Mouse (Mus musculus) forebrain, postnatal 0 days (tissue): ENCODE results near the gene Zmym5. TPM values are rescaled to one million over a fixed set of nuclear protein-coding genes. Genes with fewer than 3 reads are reported as not detected.
A peak's percentile ranks its signal among the peaks of the same experiment; 100 is the strongest.
"Not testable (repeated sequence)": the region's sequence is repeated elsewhere in the genome, so short reads cannot be mapped to it uniquely, and the experiment has no call there.

Experiments
- ATAC-seq: fragments of 200-750 bp; cut with Nextera tagmentation; 2 replicates; pipeline ENCODE4 v1.8.0; 2017; ENCODE audit warnings: mild to moderate bottlenecking, moderate library complexity
- DNase-seq: peaks from one replicate; pipeline ENCODE4 v3.0.0-alpha.2; 2015
- H3K27ac ChIP-seq: fragments of 300-500 bp; sonication (generic); 2 replicates; pipeline ENCODE4 v1.5.1; 2014; ENCODE audit warnings: low read depth, mild to moderate bottlenecking, antibody characterized with exemption, low read length, moderate library complexity, mixed read lengths
- H3K27me3 ChIP-seq: fragments of 300-500 bp; sonication (generic); 2 replicates; pipeline ENCODE4 v1.6.1; 2014; ENCODE audit warnings: mild to moderate bottlenecking, low read length, mixed read lengths; ENCODE audit not compliant: insufficient read depth
- H3K36me3 ChIP-seq: fragments of 300-500 bp; sonication (generic); 2 replicates; pipeline ENCODE4 v1.6.1; 2014; ENCODE audit warnings: mild to moderate bottlenecking, moderate library complexity; ENCODE audit not compliant: insufficient read depth
- H3K4me1 ChIP-seq: fragments of 300-500 bp; sonication (generic); 2 replicates; pipeline ENCODE4 v1.6.1; 2014; ENCODE audit warnings: antibody characterized with exemption; ENCODE audit not compliant: insufficient read depth
- H3K4me2 ChIP-seq: fragments of 300-500 bp; sonication (generic); 2 replicates; pipeline ENCODE4 v1.6.1; 2014; ENCODE audit warnings: low read depth, mild to moderate bottlenecking, moderate library complexity
- H3K4me3 ChIP-seq: fragments of 300-500 bp; sonication (generic); 2 replicates; pipeline ENCODE4 v1.5.1; 2014; ENCODE audit warnings: low read depth, low read length, mixed read lengths
- H3K9ac ChIP-seq: fragments of 300-500 bp; sonication (generic); 2 replicates; pipeline ENCODE4 v1.6.1; 2014; ENCODE audit warnings: mild to moderate bottlenecking
- H3K9me3 ChIP-seq: fragments of 300-500 bp; sonication (generic); 2 replicates; pipeline ENCODE4 v1.6.1; 2016; ENCODE audit warnings: low read length
- CTCF ChIP-seq: sonication (generic); IDR thresholded peaks from 2 replicates; pipeline ENCODE4 v1.5.1; 2016; ENCODE audit warnings: antibody characterized with exemption, control low read depth, low read depth
- WGBS: fragments of 180-500 bp; shearing (Covaris S2); extraction: QIAGEN DNeasy Blood & Tissue Kit; methylation state at CpG from one replicate; pipeline ENCODE4 v1.1.7; 2014; 5-methylcytosine and 5-hydroxymethylcytosine counted together
- polyA plus RNA-seq: library from polyadenylated mRNA; unstranded; fragments of >200 nt; fragmentation: Nextera tagmentation; extraction: Ambion mirVana; gene quantifications from 2 replicates; pipeline ENCODE4 v1.2.1, GENCODE M21; 2015
- total RNA-seq: library from RNA; depleted of rRNA; stranded (reverse); fragments of >200 nt; gene quantifications from 2 replicates; pipeline ENCODE4 v1.2.3, GENCODE M21; 2014

The Zmym5 gene
- total and polyA plus RNA-seq, 2 experiments from 2014 or later, result 23.6 to 27.2 TPM

DNA sequence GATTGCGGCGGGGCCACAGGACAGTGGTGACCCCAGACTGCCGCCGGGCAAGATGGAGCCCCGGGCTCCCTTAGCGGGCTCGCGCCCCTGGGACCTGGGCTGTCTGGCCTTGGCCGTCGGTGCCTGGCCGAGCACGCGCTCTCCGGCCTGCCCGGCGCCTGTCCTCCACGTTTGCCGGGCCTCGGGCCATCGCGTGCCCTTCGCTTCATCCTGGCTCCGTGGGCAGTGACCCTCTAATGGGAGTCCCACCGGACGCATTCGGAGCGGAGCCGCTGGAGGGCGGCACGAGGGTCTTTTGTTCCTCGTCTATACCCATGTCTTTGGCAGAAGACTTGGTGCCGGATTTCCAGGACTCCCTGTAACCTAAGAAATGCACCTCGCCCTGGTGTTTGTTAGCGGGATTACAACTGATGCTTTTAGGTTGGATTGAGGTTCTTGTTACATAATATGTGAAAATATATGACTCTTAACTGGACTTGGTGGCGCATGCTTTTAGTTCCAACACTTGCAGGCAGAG lies 1.1 kb upstream of the Zmym5 start:
- H3K27ac ChIP-seq, result peak overlapping the region; percentile 95
- peak; percentile 79 for TF ChIP-seq CTCF
- H3K36me3 ChIP-seq, result no peaks in the 10 kb centered on the region
- DNase-seq, result peak; percentile 90
- H3K4me2 ChIP-seq, result peak overlapping the region; percentile 66
- peak; percentile 55 for ATAC-seq
- H3K9me3 ChIP-seq, result no peaks in the 10 kb centered on the region
- no peaks in the 10 kb centered on the region for H3K27me3 ChIP-seq
- peaks cover 11% of the 10 kb centered on the region; the same call in 1 of the 2 replicates for H3K4me1 ChIP-seq
- peak overlapping the region; percentile 84 for H3K9ac ChIP-seq
- under 1% methylated on average over 35 of the region's 35 CpGs for WGBS
- peak overlapping the region; percentile 56 for H3K4me3 ChIP-seq

DNA sequence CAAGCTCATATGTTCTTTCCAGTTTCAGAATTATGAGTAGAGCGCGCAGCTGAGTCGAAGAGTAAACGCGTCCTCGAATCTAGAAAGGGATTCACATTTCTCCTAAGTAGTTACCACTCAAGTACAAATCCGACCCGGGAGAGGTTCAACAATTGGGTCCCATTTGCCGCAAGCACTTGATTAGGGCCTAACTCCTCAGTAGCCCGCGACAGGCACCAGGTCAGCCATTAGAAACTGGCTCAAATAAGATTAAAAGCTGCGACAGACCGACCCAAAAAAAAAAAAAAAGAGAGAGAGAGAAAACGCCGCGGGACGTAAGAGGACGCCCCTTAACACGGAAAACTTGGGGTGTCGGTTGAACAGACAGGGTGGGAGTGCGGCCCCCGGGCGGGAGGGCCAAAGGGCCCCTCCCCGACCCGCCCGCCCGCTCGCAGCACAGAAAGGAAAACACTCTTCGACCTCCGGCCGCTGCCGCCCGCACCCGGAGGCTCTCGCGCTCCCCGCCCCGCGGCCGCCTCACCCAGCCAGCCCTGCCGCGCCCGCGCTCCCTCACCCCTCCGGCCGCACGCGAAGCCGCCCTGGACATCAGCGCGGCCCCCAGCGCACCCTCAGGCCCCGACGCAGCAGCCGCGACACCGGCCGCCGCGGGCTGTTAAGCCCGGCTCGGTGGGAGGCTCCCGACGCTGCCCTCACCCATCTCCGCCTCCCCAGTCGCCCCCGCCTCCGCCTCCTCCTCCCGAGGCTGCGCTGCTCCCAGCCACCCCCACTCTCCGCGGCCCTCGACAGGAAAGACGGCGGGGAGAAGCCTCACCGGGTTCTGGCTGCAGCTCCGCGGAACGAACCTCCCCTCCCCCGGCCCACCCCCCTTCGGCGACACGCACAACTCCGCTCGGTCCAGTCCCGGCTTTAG lies 480 bp downstream of the Zmym5 start:
- H3K27me3 ChIP-seq, H3K36me3 ChIP-seq, ATAC-seq, H3K9me3 ChIP-seq: not testable (repeated sequence)
- WGBS, result 2% methylated on average over 31 of the region's 86 CpGs
- peak; percentile 48 for DNase-seq
- H3K4me3 ChIP-seq, result peak overlapping the region; percentile 65
- H3K4me1 ChIP-seq, result peaks cover 11% of the 10 kb centered on the region; the same call in 1 of the 2 replicates
- H3K4me2 ChIP-seq, result peak overlapping the region; percentile 64
- peak overlapping the region; percentile 78 for H3K27ac ChIP-seq
- peak overlapping the region; percentile 68 for H3K9ac ChIP-seq

DNA sequence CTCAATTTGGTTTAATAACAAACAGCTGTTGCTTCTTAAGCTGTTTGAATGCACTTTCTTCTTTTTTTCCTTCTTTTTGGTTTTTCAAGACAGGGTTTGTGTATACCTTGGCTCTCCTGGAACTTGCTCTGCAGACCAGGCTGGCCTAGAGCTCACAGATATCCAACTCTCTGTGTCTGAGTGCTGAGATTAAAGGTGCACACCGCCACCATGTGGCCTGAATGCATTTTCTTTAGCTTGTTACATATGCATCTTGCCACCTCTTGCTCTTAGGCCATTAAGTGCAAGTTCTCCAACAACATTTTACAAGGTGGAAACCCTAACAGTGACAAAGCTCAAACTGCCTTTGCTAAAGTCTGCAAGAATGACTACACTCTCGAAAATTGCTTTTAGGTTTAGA lies 18.3 kb downstream of the Zmym5 start:
- DNase-seq (peak; percentile 55), ATAC-seq (no peak; the same call in 1 of the 2 replicates)
- H3K4me2 ChIP-seq, result no peak overlapping the region
- peaks cover 52% of the 10 kb centered on the region for H3K36me3 ChIP-seq
- peak; percentile 70 for TF ChIP-seq CTCF
- H3K4me1 ChIP-seq, result no peaks in the 10 kb centered on the region
- H3K9ac ChIP-seq, result no peak overlapping the region
- no peaks in the 10 kb centered on the region for H3K27me3 ChIP-seq
- H3K27ac ChIP-seq, result no peak overlapping the region
- H3K9me3 ChIP-seq, result no peaks in the 10 kb centered on the region
- WGBS, result 45% methylated on average over 2 of the region's 2 CpGs
- H3K4me3 ChIP-seq, result no peak overlapping the region

DNA sequence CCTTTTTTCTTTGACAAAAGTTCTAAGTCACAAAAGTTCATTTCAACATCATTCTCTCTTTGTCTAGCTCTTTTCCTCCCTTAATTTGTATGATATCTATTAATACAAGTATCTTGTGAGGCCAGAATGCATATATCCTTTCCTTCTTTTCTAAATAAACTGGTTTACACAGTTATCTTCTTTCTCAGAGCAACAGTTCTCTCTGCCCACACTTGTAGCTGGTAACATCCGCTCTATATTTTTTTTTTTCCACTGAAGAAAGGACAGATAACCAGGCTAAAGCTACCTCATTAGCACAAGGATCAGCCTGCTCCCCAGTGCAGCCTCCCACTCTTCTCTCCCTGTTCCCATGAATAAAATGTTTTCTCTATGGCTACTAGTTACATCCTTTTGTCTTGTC lies 26.9 kb downstream of the Zmym5 start:
- H3K4me2 ChIP-seq, result no peak overlapping the region
- ATAC-seq, result no peak

DNA sequence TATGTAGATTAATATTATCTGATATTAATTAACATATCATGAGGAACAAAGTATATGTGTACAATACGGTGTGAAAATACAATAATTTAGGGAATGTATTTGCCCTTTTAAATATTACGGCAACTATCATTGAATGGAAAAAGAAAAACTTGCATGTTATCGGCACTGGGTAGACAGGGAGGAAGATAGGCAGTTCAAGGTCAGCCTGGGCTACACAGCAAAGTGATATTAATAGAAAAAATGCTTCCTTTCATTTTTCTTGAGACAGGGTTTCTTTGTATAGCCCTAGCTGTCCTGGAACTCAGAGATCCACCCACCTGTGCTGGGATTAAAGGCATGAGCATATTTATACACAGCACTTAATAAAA lies 32.6 kb downstream of the Zmym5 start:
- Histone ChIP-seq H3K4me1 (peaks cover 16% of the 10 kb centered on the region; the same call in 1 of the 2 replicates), H3K4me3 (peak overlapping the region; percentile 73), H3K36me3 (no peaks in the 10 kb centered on the region), H3K27me3 (no peaks in the 10 kb centered on the region), H3K4me2 (peak overlapping the region; percentile 64), H3K9me3 (no peaks in the 10 kb centered on the region), H3K27ac (peak overlapping the region; percentile 98), H3K9ac (peak overlapping the region; percentile 93)
- WGBS, result 40% methylated on average over 3 of the region's 3 CpGs
- no peak for ATAC-seq
- TF ChIP-seq CTCF, result no peak
- DNase-seq, result no peak

More for the DNA sequence above, 26.9 kb downstream of the Zmym5 start:
- Histone ChIP-seq H3K4me1 (no peaks in the 10 kb centered on the region), H3K27me3 (no peaks in the 10 kb centered on the region), H3K9ac (no peak overlapping the region), H3K27ac (no peak overlapping the region), H3K4me3 (no peak overlapping the region), H3K36me3 (no peaks in the 10 kb centered on the region), H3K9me3 (no peaks in the 10 kb centered on the region)
- no peak for TF ChIP-seq CTCF
- WGBS, result 83% methylated on average over 1 of the region's 1 CpGs
- no peak for DNase-seq

DNA sequence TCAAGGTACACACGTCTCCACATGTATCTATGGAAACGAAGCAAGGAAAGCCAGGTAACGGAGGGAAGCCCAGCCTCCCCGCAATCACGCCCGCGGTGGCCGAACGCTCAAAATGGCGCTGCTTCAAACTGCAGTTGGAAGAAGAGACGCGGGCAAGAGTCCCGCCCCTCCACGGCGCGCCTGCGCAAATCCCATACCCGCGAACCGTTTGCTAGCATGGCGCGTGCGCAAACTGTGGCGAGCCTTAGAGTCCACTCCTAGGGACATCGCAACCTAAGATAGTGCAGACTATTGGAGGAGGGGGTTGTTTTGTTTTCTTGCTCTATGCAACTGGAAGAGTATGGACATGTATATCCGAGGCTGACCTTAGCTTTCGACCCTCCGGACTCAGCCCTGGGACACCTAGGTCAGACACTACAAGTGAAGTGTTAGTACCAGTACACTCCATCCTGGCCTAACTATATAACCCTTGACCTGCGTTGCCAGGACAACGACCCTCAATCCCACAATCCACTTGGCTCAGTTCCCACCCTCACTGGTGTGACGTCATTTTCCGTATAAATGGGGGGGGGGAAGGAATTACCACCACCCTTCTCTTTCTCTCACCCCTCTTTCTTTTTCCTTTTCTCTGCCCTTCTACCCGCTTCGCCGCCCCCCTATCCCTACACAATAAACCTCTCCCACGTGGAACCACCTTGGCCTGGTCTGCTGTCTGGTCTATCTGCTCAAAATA lies 33.1 kb downstream of the Zmym5 start, which contains the start of gene Pspc1:
Gene Pspc1 (minus strand): TSS at position 117 of the 733 bp plus-strand sequence.
- ATAC-seq, result peak; percentile 97
- Histone ChIP-seq H3K4me2 (peak within 1 kb of the TSS; percentile 64), H3K4me1 (peaks cover 16% of the 10 kb centered on the region; the same call in 1 of the 2 replicates), H3K9me3 (no peaks in the 10 kb centered on the region), H3K9ac (peak within 1 kb of the TSS; percentile 93), H3K27ac (peak within 1 kb of the TSS; percentile 98), H3K27me3 (no peaks in the 10 kb centered on the region), H3K36me3 (no peaks in the 10 kb centered on the region), H3K4me3 (peak within 1 kb of the TSS; percentile 73)
- 2% methylated on average over 36 of the region's 36 CpGs for WGBS
- no peak for TF ChIP-seq CTCF
- DNase-seq, result peak; percentile 99
